Mouse (Mus musculus) erythroblast, embryonic 14.5 days (primary cell): ENCODE measurements around the gene Kif16b.

Source experiments
- GATA1 ChIP-seq: IDR thresholded peaks from 2 replicates; pipeline ENCODE4 v1.6.1; 2012; ENCODE audit warnings: low read length, inconsistent platforms, mixed read lengths
- TAL1 ChIP-seq: IDR thresholded peaks from 3 replicates; pipeline ENCODE4 v1.6.1; 2012; ENCODE audit warnings: low read length, inconsistent platforms, mixed read lengths

DNA sequence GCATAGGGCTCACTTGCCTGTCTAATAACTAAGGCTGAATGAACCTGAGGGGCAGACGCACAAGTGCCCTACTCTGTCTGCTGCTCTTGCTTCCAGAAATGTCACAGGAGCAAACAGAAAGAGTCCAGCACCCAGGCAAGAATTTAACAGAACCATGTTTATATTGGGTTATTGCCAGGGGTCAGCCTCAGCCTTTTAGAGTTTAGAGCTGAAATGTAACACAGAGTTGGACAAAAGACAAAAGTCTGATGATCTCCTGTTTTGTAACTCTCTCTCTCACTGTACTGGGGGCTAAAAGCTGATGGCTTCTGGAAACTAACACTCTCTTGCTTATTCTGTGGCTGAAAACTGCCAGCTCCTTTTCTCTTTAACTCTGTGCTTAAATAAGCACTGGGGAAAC lies 63.2 kb downstream of the Kif16b start:
- TF ChIP-seq GATA1: no peak
- no peak for TF ChIP-seq TAL1
